Mouse (Mus musculus) myocyte (in vitro differentiated cells): ENCODE data around the gene Tedc1.

ENCODE experiments used
- E2F4 ChIP-seq: IDR thresholded peaks from one replicate; pipeline ENCODE4 v1.6.1; 2011; ENCODE audit warnings: mild to moderate bottlenecking, control low read depth, moderate library complexity; ENCODE audit not compliant: insufficient read depth
- MYOG ChIP-seq, 3 experiments: IDR thresholded peaks; one replicate each; pipeline ENCODE4 v1.6.1; 2011; ENCODE audit warnings: control low read depth in 2 of 3, low read depth in 2 of 3, mild to moderate bottlenecking in 2 of 3; ENCODE audit not compliant: insufficient read length in 2 of 3, control insufficient read depth in 1 of 3, insufficient read depth in 1 of 3
- POLR2A ChIP-seq: IDR thresholded peaks from one replicate; pipeline ENCODE4 v1.6.1; 2011; ENCODE audit warnings: low read depth, mild to moderate bottlenecking, control low read depth, moderate library complexity; ENCODE audit not compliant: insufficient read length
- SRF ChIP-seq: IDR thresholded peaks from one replicate; pipeline ENCODE4 v1.6.1; 2011; ENCODE audit warnings: low read depth; ENCODE audit not compliant: control insufficient read depth, insufficient read length
- TCF12 ChIP-seq: IDR thresholded peaks from one replicate; pipeline ENCODE4 v1.6.1; 2011; ENCODE audit warnings: mild to moderate bottlenecking, control low read depth; ENCODE audit not compliant: poor library complexity, insufficient read depth, severe bottlenecking
- TCF3 ChIP-seq: IDR thresholded peaks from one replicate; pipeline ENCODE4 v1.6.1; 2011; ENCODE audit warnings: low read depth, control low read depth; ENCODE audit not compliant: insufficient read length
- USF1 ChIP-seq: IDR thresholded peaks from one replicate; pipeline ENCODE4 v1.6.1; 2011; ENCODE audit warnings: low read depth, mild to moderate bottlenecking, control low read depth, moderate library complexity

DNA sequence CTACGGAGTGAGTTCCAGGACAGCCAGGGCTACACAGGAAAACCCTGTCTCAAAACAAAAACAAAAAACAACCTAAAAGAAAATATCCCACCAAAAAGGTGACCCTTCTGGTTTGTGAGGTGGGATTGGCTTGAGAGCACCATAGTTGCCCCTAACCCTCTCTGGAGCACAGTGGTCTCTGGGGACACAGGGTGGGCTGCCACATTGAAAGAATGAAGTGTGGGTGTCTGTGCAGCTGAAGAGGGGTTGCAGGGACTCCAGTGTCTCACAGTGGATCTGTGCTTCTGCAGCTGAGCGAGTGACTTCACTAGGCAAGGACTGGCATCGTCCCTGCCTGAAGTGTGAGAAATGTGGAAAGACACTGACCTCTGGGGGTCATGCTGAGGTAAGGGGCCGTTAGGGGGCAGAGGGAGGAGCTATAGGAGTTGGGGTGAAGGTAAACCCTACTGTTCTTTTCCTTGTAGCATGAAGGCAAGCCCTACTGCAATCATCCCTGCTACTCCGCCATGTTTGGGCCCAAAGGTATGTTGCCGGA lies 3.2 kb upstream of the Tedc1 start:
- TF ChIP-seq USF1, result no peak
- TF ChIP-seq POLR2A, result no peak
- TF ChIP-seq TCF12, result no peak
- no peak for TF ChIP-seq E2F4
- no peak for TF ChIP-seq SRF
- no peak for TF ChIP-seq TCF3
- no peak for TF ChIP-seq MYOG (IDR thresholded peaks at IDR 0.05; ENCODE audit: control insufficient read depth in 1 of 3, insufficient read depth in 1 of 3, insufficient read length in 2 of 3, low read depth in 2 of 3)
